Mouse (Mus musculus) adrenal gland, postnatal 4 days (tissue): Measurements from ENCODE around the gene Txnrd1. TPM values are rescaled to one million over a fixed set of nuclear protein-coding genes. Genes with fewer than 3 reads are reported as not detected.

Source experiments
- DNase-seq, 2 experiments: peaks; one replicate each; pipeline ENCODE4 v3.0.0; 2021 to 2022; ENCODE audit warnings: low spot score in 2 of 2, mixed read lengths in 2 of 2
- total RNA-seq, 2 experiments: library from RNA; stranded (reverse); gene quantifications; 2 replicates each; pipeline ENCODE4 v1.2.3; 2021

The Txnrd1 gene
- total RNA-seq, 2 experiments from 2014 or later: 93.9 to 109 TPM

DNA sequence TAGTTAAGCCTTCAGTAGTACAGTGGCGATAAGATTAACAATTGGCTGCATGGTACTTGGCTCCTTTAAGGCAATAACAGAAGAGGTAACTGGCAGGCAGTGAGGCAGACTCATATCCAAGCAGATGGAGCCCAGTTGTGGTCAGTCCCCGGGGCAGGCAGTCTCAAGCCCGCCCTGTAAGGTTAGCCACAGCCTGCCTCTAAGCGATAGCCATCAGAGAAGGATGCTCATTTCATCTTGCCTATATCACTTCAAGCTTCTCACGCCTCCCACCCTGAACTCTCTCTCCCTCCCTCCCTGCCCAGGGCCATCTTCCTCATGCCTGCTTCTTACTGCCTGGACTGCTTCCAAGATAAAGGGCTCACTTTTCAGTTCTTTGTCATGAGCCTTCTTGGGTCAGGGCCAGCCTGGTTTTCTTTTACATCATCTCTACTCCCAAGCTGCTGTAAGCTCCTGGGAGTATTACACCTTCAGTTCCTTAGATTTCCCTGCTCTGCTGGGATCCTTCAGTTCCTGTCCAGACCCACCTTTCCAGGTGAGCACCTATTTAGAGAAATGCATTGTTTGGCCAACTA is 29.4 kb downstream of the Txnrd1 start:
- no peak for DNase-seq

GRCm38 (mm10) chr10:82863827-82864226 is 30.1 kb downstream of the Txnrd1 start:
- DNase-seq: no peak

- no peak for DNase-seq
Measured at GRCm38 (mm10) chr10:82866356-82866755, 32.6 kb downstream of the Txnrd1 start, which contains the start of gene Eid3. TSS of gene Eid3 (plus strand) at chr10:82866626.

DNA sequence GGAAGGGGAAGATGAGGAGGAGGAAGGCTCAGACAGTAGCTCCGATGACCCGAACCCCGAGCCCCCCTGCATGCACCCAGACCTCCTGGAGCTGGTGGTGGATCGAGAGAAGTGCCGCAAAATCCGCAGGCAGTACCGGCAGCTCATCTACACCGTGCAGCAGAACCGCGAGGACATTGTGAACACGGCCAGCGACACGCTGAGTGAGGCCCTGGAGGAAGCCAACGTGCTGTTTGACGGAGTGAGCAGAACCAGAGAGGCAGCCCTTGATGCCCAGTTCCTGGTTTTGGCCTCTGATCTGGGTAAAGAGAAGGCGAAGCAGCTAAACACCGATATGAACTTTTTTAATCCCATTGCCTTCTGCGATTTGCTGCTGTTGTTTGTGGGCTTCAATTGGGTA is 33.1 kb downstream of the Txnrd1 start:
- no peak for DNase-seq

DNA sequence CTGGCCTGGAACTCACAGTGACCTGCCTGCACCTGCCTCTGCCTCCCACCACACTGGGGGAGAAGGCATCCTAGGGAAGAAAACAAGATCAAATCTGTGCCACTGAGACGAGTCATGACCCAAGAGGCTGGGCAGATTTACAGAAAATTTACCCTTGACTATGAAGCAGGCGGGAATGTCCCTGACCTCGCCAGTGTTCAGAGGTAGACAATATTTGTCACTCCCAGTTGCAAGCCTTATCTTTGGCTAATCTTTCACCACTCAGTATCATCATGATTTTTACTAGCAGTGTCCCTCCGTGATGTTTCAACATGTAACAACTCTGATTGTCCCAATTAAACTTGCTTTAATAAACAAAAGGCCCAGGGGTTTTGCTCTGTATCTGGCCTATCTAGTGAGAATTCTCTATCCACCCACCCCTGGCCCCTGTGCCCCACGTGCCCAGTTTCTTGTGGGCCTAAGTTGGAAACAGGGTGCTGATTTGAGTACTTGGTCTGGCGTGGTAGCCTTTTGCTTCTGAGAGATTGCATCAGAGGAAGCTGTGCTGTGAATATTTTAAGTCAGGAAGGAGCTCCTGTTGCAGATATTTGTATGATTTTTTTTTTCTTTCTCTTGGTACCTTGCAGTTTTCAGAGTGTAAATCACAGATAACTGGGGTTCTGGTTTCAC is 34.8 kb downstream of the Txnrd1 start:
- no peak for DNase-seq

DNA sequence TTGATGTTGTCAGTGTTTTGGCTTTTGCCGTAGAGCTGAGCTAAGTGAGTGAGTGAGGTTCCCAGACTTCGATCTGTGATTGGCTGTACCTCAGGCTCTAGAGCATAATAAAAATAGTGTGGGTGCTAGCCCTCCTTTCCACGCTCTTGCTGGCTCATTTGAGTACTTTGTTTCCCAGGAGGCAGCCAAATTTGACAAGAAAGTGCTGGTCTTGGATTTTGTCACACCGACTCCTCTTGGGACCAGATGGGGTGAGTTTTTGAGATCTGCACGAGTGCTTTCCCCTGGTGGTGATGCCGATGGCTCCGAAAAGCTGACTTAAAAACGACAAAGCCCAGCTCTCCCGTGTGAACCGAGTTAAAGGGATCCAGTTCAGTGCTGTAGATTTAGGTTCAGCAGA is 41.7 kb downstream of the Txnrd1 start:
- DNase-seq: no peak

DNA sequence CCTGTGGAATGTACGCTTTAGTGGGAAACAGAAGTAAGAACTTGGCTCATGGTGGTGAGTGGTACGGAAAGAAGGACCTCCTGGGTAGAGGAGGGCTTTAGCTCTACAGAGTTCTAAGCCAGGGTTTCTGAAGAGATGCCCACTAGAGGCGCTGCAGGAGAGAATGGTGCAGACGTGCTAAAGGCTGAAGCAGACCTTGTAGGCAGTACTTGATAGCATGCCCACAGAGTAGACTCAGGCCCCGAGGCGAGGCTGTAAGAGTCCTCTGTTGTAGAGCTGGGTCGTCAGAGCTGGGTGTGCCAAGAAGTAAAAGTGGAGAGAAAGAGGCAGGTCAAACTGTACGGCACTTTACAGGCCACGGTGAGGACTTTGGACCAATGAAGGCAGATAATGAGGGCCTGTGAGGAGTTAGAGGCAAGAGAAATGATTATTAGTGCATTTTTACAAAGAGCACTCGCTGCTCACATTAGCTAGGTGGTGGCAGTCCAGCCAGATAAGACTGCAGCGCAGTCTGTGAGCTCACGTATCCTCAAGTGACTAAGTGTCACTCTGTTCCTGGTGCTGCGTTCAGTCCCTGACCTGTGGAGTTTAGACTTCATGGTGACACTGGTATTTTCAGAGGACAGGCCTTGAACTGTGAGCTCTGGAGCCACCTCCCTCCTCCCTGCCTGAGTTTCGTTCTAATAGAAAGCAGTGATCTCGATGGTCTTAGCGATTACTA is 42.5 kb downstream of the Txnrd1 start:
- no peak for DNase-seq

DNA sequence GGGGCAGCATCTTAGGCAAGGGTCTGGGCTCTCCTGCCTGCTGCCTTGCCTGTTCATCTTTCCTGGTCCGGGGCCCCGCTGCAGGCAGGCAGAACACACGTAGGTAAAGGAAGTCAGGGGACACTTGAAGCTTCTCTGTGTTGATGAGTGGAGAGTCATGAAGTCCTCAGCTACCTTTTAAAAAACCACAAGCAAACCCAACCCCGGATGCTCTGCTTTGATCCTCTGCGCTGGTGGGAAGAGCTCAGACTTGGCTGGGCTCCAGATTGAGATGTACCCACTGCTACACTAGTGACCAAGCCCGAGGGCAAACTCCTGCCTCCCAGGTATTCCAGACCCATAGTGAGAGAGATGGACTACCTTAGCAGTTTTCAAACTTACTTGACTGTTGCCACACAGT is 53.6 kb downstream of the Txnrd1 start:
- DNase-seq: no peak

DNA sequence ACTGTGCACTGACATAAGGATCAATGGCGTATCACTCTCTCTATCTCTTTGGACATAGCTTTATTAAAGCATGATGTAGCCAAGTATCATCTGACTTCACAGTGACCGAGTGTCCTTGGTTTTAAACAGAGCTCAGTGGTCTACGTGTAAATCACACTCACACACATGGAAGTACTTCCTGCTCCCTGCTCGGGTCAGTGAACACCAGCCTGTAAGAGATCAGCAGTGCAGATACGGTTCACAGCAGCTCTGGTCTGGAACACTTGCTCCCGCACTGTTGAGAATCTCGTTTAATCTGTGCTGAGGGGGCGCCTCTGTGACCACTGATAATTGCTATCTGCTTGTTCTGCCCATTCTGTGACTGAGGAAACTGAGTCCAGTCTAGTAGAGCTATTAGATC is 54.8 kb downstream of the Txnrd1 start:
- DNase-seq: no peak

- DNase-seq: peak; percentile 22 to 72
Measured at GRCm38 (mm10) chr10:82889447-82889973, 55.8 kb downstream of the Txnrd1 start.

- no peak for DNase-seq
Measured at GRCm38 (mm10) chr10:82890936-82891335, 57.2 kb downstream of the Txnrd1 start.

- no peak for DNase-seq
Measured at GRCm38 (mm10) chr10:82891427-82891826, 57.7 kb downstream of the Txnrd1 start.

GRCm38 (mm10) chr10:82892442-82893055 is 58.8 kb downstream of the Txnrd1 start:
- DNase-seq: no peak

GRCm38 (mm10) chr10:82893872-82894650 is 60.3 kb downstream of the Txnrd1 start:
- no peak for DNase-seq

DNA sequence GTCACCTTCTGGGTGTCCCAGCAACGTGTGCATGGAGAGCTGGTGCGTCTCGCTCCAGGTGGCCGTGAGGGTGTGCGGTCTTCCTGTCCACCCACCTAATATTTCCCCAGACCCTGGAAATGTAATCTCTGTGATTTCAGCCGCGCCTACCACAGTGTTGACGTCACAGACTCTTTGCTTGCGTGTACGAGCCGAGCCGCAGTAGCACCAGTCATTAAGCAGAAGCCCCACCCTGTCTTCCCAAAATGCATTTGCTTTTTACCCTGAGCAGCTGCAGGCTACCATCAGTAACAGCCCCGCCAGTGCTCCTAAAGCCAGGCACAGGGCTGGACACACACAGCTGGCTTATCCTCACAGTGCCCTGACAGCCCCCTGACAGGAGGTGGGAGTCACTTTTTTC is 64.2 kb downstream of the Txnrd1 start:
- no peak for DNase-seq

DNA sequence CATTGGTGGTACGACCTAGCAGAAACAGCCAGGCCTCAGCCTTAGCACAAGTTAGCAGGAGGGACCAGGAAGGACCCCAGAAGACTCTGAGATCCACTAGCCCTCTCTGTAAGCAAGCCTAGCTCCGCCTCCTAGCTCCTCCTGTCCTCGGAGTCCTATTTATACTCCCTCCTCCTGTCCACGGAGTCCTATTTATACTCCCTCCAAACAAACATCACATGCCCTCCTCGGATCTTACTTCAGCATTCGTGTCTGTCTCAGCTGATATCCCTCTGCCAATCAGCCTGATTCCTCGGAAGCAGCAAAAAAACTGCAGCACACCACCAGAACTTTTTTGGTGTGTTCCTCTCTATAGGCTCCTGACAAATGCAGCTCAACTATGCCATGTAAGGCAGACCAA is 65.1 kb downstream of the Txnrd1 start:
- DNase-seq: no peak

DNA sequence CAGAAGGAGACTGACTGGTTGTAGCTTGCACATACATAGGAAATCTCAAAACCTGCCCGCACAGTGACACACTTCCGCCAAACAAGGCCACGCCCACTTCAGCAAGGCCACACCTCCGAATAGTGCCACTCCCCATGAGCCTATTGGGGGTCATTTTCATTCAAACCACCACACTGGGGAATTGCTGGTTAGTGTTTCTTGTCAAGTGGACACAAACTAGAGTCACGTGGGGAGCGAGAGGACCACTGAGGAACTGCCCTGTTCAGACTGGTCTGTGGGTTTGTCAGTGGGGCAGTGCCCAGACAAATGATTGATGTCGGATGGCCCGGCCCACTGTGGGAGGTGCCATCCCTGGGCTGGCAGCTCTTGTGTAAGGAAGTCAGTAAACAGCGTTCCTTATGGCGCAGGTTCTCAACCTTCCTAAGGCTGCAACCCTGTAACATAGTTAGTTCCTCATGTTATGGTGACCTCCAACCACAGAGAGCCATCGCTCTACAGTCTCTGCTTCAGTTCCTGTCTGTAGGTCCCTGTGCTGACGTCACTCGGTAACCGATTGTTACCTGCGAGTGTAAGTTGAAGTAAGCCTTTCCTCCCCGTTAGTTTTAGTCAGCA is 66.2 kb downstream of the Txnrd1 start:
- DNase-seq: no peak

GRCm38 (mm10) chr10:82900546-82900945 is 66.8 kb downstream of the Txnrd1 start:
- DNase-seq: no peak

DNA sequence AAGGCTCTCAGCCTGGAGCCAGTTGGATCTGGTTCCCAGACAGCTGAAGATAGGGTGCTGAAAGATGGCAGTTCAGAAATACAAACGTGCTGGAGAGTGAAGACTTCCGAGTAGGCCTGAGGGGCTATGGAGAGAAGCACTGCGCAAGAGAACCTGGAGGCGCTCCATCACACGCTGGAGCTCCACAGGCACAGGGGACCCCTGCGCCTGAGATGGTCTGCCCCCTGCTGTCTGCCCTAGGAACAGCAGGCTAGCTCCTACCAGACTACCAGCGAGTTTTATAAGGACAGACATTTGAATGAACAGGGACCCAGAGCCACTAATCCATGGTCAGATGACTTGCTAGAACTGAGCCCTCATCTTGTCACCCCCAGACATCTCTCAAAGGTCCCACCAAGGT is 67.7 kb downstream of the Txnrd1 start:
- DNase-seq: peak; percentile 72 to 77

DNA sequence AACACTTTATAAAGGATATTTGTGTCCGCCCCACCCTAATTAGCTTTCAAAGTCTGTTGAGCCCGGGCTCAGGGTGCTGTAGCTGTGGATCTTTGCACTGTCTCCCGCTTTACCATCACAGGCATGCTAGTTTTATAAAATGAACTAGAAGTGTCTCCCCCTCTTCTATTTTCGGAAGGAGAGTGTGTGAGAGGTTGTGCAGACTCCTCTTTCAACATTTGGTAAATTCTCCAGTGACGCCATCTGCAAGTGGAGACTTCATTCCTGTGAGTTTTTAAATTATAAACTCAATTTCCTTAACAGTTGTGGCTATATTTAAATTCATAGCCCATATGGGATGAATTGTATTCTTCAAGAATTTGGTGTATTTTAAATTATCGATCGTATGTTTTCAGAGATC is 74.8 kb downstream of the Txnrd1 start:
- DNase-seq: no peak

- DNase-seq: peak in 1 of 2 experiments; percentile 35
Measured at GRCm38 (mm10) chr10:82909382-82909781, 75.6 kb downstream of the Txnrd1 start.
